Comparison of ENCODE assay signal across 7 mouse cellular contexts in the genomic region with DNA sequence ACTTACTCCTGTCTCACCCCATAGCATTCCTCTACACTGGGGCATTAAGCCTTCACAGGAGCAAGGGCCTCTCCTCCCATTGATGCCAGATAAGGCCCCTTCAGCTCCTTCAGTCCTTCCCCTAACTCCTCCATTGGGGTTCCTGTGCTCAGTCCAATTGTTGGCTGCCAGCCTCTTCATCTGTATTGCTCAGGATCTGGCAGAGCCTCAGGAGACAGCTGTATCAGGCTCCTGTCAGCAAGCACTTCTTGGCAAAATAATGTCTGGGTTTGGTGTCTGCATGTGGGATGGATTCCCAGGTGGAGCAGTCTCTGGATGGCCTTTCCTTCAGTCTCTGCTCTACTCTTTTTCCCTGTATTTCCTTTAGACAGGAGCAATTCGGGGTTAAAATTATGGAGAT.
DNase-seq lines count a peak whose midpoint lies in the region.

No protein-coding gene starts in this region.

- DNase-seq in brain, adult 2 months (ENCODE audit: low read depth, low spot score) = peak; percentile 51
- peak; percentile 5 for DNase-seq in heart, postnatal 4 days
- peak; percentile 8 for DNase-seq in layer of hippocampus, adult 11-12 months (ENCODE audit: low spot score)
- DNase-seq in layer of hippocampus, adult 8-10 months (ENCODE audit: low spot score in 2 of 2) = peak; percentile 8 to 12
- peak; percentile 40 for DNase-seq in layer of hippocampus, adult 9-11 months
- DNase-seq in right cerebral cortex, adult 18-20 months = peak; percentile 14
- peak; percentile 18 for DNase-seq in right cerebral cortex, postnatal 25 days

Comparison
In these comparisons a context has a peak if more than half of its experiments do, and no peak if none do; other contexts are left out.
1. Peak in every context shown above with its lines: DNase-seq.